16 mouse cellular contexts compared by ENCODE assay signal in the genomic region with DNA sequence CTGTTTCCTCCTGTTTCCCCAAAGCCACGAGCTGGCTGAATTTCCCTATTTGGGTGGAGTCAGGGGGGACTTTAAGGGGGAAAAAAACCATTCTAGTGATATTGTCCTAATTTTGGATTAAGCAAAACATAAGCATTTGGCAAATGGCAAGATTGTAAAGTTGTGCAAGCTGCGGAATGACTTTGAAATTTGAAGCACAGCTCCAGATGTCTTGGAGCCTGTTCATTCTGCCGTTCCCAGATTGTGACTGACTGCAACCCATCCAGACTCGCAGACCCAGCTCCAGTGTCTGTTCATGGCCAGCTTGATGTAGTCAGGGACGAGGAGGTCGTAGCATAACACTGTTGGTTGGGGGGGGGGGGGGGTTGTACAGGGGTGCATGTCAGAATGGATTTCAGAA.
DNase-seq lines count a peak whose midpoint lies in the region; ATAC-seq and TF ChIP-seq lines count a peak whose summit lies in the region.
"Had no signal": no experiment of that assay in that cellular context is flagged by ENCODE, and none has a peak within 500 bp of the region (broad histone marks: within the 10 kb centered on the region; RNA-seq: fewer than 3 reads in every experiment).

No protein-coding gene starts in this region.

- WGBS in embryonic facial prominence, embryonic 11.5 days, result 57% methylated on average over 6 of the region's 6 CpGs
- WGBS in embryonic facial prominence, embryonic 10.5 days, result 77% methylated on average over 6 of the region's 6 CpGs
- 70% methylated on average over 6 of the region's 6 CpGs for WGBS in heart, embryonic 12.5 days
- WGBS in embryonic facial prominence, embryonic 15.5 days, result 17% methylated on average over 6 of the region's 6 CpGs
- 59% methylated on average over 6 of the region's 6 CpGs for WGBS in lung, postnatal 0 days
- WGBS in midbrain, embryonic 10.5 days, result 88% methylated on average over 6 of the region's 6 CpGs

- H3K27me3 ChIP-seq in embryonic facial prominence, embryonic 11.5 days (ENCODE audit: control insufficient read depth, insufficient read depth, low read length), result no peaks in the 10 kb centered on the region
- H3K27me3 ChIP-seq in embryonic facial prominence, embryonic 10.5 days (replicated peaks; ENCODE audit: low read depth, poor library complexity, severe bottlenecking), result peaks cover 3% of the 10 kb centered on the region; the same call in 1 of the 2 replicates
- peaks cover 37% of the 10 kb centered on the region for H3K27me3 ChIP-seq in heart, embryonic 12.5 days (replicated peaks)
- no peaks in the 10 kb centered on the region; the same call in 1 of the 2 replicates for H3K27me3 ChIP-seq in embryonic facial prominence, embryonic 15.5 days
- no peaks in the 10 kb centered on the region for H3K27me3 ChIP-seq in lung, postnatal 0 days (replicated peaks; ENCODE audit: insufficient read depth, low read length)
- H3K27me3 ChIP-seq in midbrain, embryonic 10.5 days (ENCODE audit: low read depth, poor library complexity, severe bottlenecking), result no peaks in the 10 kb centered on the region
- H3K27me3 ChIP-seq: kidney, embryonic 15.5 days; midbrain, embryonic 13.5 days had no signal

- H3K4me2 ChIP-seq in embryonic facial prominence, embryonic 11.5 days (ENCODE audit: low read depth, low read length), result no peak overlapping the region
- no peak overlapping the region for H3K4me2 ChIP-seq in heart, embryonic 12.5 days
- H3K4me2 ChIP-seq in embryonic facial prominence, embryonic 15.5 days (replicated peaks), result no peak overlapping the region
- no peak overlapping the region for H3K4me2 ChIP-seq in lung, postnatal 0 days (replicated peaks; ENCODE audit: low read depth, low read length)
- H3K4me2 ChIP-seq: kidney, embryonic 15.5 days; midbrain, embryonic 13.5 days had no signal

- no peaks in the 10 kb centered on the region for H3K4me1 ChIP-seq in embryonic facial prominence, embryonic 11.5 days (ENCODE audit: control insufficient read depth, insufficient read depth, low read length)
- peaks cover 5% of the 10 kb centered on the region for H3K4me1 ChIP-seq in embryonic facial prominence, embryonic 10.5 days
- H3K4me1 ChIP-seq in heart, embryonic 12.5 days (replicated peaks), result no peaks in the 10 kb centered on the region
- H3K4me1 ChIP-seq in embryonic facial prominence, embryonic 15.5 days, result peaks cover 22% of the 10 kb centered on the region
- H3K4me1 ChIP-seq in lung, postnatal 0 days (ENCODE audit: insufficient read depth, low read depth, low read length), result no peaks in the 10 kb centered on the region
- H3K4me1 ChIP-seq in midbrain, embryonic 10.5 days, result peaks cover 14% of the 10 kb centered on the region

- H3K9ac ChIP-seq in embryonic facial prominence, embryonic 11.5 days (replicated peaks; ENCODE audit: low read length), result no peak overlapping the region
- no peak overlapping the region for H3K9ac ChIP-seq in heart, embryonic 12.5 days
- H3K9ac ChIP-seq in embryonic facial prominence, embryonic 15.5 days, result no peak overlapping the region
- no peak overlapping the region for H3K9ac ChIP-seq in lung, postnatal 0 days (replicated peaks; ENCODE audit: low read depth)
- H3K9ac ChIP-seq: kidney, embryonic 15.5 days; midbrain, embryonic 13.5 days had no signal

- TF ChIP-seq CTCF in lung, postnatal 0 days (IDR thresholded peaks at IDR 0.05), result no peak

- DNase-seq in embryonic facial prominence, embryonic 11.5 days (ENCODE audit: low spot score), result peak; percentile 24
- DNase-seq in embryonic facial prominence, embryonic 10.5 days (ENCODE audit: low spot score), result no peak
- peak; percentile 36 to 59 for DNase-seq in heart, adult 9 months (ENCODE audit: low spot score in 2 of 2)
- DNase-seq in lung, postnatal 0 days (ENCODE audit: low spot score), result peak; percentile 78
- no peak for DNase-seq in midbrain, embryonic 10.5 days (ENCODE audit: low spot score)
- no peak for DNase-seq in adrenal gland, postnatal 14 days
- DNase-seq: cerebellum, postnatal 25 days; liver; thymus, postnatal 25 days had no signal

- H3K27ac ChIP-seq in embryonic facial prominence, embryonic 11.5 days (replicated peaks; ENCODE audit: low read depth, low read length), result no peak overlapping the region
- no peak overlapping the region for H3K27ac ChIP-seq in embryonic facial prominence, embryonic 10.5 days (replicated peaks)
- H3K27ac ChIP-seq in heart, embryonic 12.5 days (ENCODE audit: poor library complexity, severe bottlenecking), result no peak overlapping the region
- peak overlapping the region; percentile 69; the same call in 1 of the 2 replicates for H3K27ac ChIP-seq in embryonic facial prominence, embryonic 15.5 days (replicated peaks)
- H3K27ac ChIP-seq in lung, postnatal 0 days (ENCODE audit: low read length), result no peak overlapping the region
- no peak overlapping the region for H3K27ac ChIP-seq in midbrain, embryonic 10.5 days (replicated peaks)
- H3K27ac ChIP-seq: hindbrain, postnatal 0 days; kidney, embryonic 15.5 days; left cerebral cortex, adult 2 months; midbrain, embryonic 13.5 days had no signal

- no peak for ATAC-seq in embryonic facial prominence, embryonic 11.5 days (replicated peaks; ENCODE audit: insufficient number of reproducible peaks, low FRiP score, low TSS enrichment, low read depth)
- ATAC-seq in heart, embryonic 12.5 days (ENCODE audit: insufficient number of reproducible peaks, low FRiP score), result no peak
- ATAC-seq in embryonic facial prominence, embryonic 15.5 days (ENCODE audit: insufficient number of reproducible peaks, low FRiP score, low TSS enrichment, low read depth), result peak; percentile 80
- peak; percentile 64 for ATAC-seq in lung, postnatal 0 days
- ATAC-seq: hindbrain, postnatal 0 days; midbrain, embryonic 13.5 days had no signal

- H3K9me3 ChIP-seq in embryonic facial prominence, embryonic 11.5 days (replicated peaks; ENCODE audit: control insufficient read depth, low read length), result no peaks in the 10 kb centered on the region
- no peaks in the 10 kb centered on the region for H3K9me3 ChIP-seq in embryonic facial prominence, embryonic 10.5 days
- H3K9me3 ChIP-seq in heart, embryonic 12.5 days (replicated peaks), result no peaks in the 10 kb centered on the region
- H3K9me3 ChIP-seq in embryonic facial prominence, embryonic 15.5 days (replicated peaks), result no peaks in the 10 kb centered on the region
- no peaks in the 10 kb centered on the region for H3K9me3 ChIP-seq in lung, postnatal 0 days (ENCODE audit: low read length)
- no peaks in the 10 kb centered on the region for H3K9me3 ChIP-seq in midbrain, embryonic 10.5 days (replicated peaks)
- H3K9me3 ChIP-seq: kidney, embryonic 15.5 days; midbrain, embryonic 13.5 days had no signal

- H3K4me3 ChIP-seq in embryonic facial prominence, embryonic 11.5 days (ENCODE audit: low read depth, low read length), result no peak overlapping the region
- H3K4me3 ChIP-seq in embryonic facial prominence, embryonic 10.5 days, result no peak overlapping the region
- no peak overlapping the region for H3K4me3 ChIP-seq in heart, embryonic 12.5 days
- no peak overlapping the region for H3K4me3 ChIP-seq in embryonic facial prominence, embryonic 15.5 days (replicated peaks)
- H3K4me3 ChIP-seq in lung, postnatal 0 days (ENCODE audit: low read depth, low read length), result no peak overlapping the region
- H3K4me3 ChIP-seq in midbrain, embryonic 10.5 days, result no peak overlapping the region
- H3K4me3 ChIP-seq: kidney, embryonic 15.5 days; left cerebral cortex, adult 2 months; midbrain, embryonic 13.5 days; myocyte had no signal

- no peak for TF ChIP-seq EP300 in lung, postnatal 0 days (IDR thresholded peaks at IDR 0.05)

- H3K36me3 ChIP-seq in embryonic facial prominence, embryonic 11.5 days (replicated peaks; ENCODE audit: control insufficient read depth, insufficient read depth, low read depth, low read length), result no peaks in the 10 kb centered on the region
- H3K36me3 ChIP-seq in embryonic facial prominence, embryonic 10.5 days (replicated peaks), result no peaks in the 10 kb centered on the region
- H3K36me3 ChIP-seq in heart, embryonic 12.5 days, result no peaks in the 10 kb centered on the region
- no peaks in the 10 kb centered on the region for H3K36me3 ChIP-seq in embryonic facial prominence, embryonic 15.5 days
- H3K36me3 ChIP-seq in lung, postnatal 0 days (ENCODE audit: insufficient read depth, low read length), result no peaks in the 10 kb centered on the region
- H3K36me3 ChIP-seq in midbrain, embryonic 10.5 days, result no peaks in the 10 kb centered on the region
- H3K36me3 ChIP-seq: kidney, embryonic 15.5 days; midbrain, embryonic 13.5 days had no signal

Comparison
In these comparisons a context has a peak if more than half of its experiments do, and no peak if none do; other contexts are left out.
1. ATAC-seq: peak in embryonic facial prominence, embryonic 15.5 days (single experiment) and lung, postnatal 0 days (single experiment); none in embryonic facial prominence, embryonic 11.5 days (single experiment) and heart, embryonic 12.5 days (single experiment).
2. DNase-seq: peak in embryonic facial prominence, embryonic 11.5 days (single experiment), heart, adult 9 months (2 of 2) and lung, postnatal 0 days (single experiment); none in embryonic facial prominence, embryonic 10.5 days (single experiment), midbrain, embryonic 10.5 days (single experiment) and adrenal gland, postnatal 14 days (single experiment).